Mouse (Mus musculus): ENCODE measurements around the gene Ampd2. TPM values are rescaled to one million over a fixed set of nuclear protein-coding genes. Genes with fewer than 3 reads are reported as not detected.

The Ampd2 gene
- total RNA-seq (2015; ENCODE audit: low replicate concordance): 9.2 and 10.5 TPM in 2 replicates
- 1.0 and 10.1 TPM in 2 replicates for total RNA-seq (2017; ENCODE audit: low replicate concordance)

DNA sequence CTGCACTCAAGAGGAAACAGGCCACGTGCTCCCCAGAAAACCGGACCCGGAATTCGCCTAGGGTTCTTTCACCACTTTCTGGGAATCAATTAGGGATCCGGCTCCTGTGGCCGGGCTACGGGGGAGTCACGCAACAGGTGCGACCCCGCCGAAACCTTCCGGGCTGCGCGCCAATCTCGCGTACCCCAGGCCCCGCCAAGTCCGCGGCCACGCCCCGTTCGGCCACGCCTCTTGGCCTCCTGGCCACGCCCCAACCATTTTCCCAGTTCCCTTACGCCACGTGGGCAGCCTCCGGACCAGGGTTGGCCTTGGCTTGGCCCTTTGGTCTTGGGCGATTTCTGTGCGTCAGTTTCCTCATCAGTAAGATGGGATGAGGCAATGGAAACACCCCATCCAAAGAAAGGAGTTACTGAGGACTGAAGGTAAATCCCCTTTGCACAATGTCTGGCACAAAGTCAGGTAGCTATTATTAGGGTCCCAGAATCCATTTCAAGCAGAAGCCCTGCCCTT lies at the start of gene Ampd2:
Gene Ampd2 (minus strand): TSS at position 182 of the 510 bp plus-strand sequence.
- peak; percentile 55; the same call in 1 of the 2 replicates for ATAC-seq (replicated peaks; ENCODE audit: low FRiP score, poor library complexity, severe bottlenecking)

DNA sequence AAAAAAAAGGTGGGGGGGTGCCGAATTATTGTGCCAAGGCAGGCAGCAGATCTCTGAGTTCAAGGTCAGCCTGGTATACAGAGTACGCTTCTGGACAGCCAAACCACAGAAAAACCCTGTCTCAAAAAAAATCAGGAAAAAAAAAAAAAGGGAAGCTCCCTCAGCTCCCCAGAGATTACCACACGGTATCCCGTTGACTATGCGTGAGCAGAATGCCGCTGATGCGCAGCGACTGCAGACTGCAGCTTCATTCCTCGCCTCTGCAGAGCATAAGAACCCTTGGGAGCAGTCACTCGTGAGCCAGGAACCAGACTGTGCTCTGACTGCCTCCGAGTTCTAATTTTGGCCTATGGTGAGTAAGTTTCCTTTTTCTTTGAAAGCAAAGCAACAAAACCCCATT lies 48.2 kb upstream of the Ampd2 start:
- no peak for ATAC-seq (replicated peaks; ENCODE audit: low FRiP score, poor library complexity, severe bottlenecking)

DNA sequence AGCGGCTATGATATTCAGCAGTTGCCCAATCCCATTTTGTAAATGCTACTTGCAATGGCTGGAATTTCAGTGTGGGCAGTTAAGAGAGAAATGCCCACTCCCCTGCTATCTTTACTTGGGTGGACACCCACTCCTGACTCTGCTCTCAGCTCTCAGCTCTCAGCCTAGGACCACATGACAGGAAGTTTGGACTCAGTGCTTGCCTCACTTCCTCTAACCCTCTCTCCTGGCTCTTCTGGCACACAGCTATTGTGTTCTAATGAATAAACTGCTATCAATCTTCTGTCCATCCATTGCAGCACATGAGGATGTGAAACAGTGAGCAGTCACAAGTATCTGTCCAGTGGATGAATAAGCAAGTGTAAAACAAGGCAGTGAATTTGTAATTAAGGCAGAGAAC lies 46.0 kb upstream of the Ampd2 start:
- no peak for ATAC-seq (replicated peaks; ENCODE audit: low FRiP score, poor library complexity, severe bottlenecking)

DNA sequence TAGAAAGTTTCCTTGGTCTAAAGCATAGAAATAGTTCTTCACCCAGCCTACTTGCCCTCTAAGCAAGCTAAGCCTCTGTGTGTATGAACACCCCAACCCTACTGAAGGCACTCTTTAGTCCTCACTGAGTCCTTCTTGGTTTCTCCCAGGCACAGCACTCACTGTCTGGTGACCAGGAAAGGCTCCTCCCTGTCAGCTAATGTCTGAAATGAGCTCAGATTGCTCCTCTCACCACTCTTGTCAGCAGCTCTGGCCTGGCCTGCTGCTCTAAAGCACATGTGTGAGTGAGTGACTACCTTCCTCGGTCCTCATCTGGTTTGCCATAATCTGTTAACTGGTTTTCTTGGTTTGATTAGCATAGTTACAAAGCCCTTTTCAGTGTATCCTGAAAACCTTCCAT lies 45.4 kb upstream of the Ampd2 start:
- ATAC-seq (replicated peaks; ENCODE audit: low FRiP score, poor library complexity, severe bottlenecking): no peak

DNA sequence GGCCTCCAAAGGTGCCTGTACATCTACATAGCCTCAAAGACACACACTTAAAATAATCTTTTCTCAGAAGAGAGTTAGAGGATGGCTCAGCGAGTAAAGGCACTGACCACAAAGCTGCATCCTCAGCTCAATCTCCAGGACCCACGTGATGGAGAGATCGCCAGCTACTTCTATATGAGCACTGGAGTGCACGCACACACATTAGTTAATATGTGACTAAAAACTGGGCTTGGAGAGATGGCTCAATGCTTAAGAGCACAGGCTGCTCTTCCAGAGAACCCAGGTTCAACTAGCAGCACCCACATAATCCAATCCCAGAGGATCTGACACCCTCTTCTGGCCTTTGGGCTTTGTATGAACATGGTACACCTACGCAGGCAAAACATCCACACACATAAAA lies 44.8 kb upstream of the Ampd2 start:
- ATAC-seq (replicated peaks; ENCODE audit: low FRiP score, poor library complexity, severe bottlenecking): no peak

DNA sequence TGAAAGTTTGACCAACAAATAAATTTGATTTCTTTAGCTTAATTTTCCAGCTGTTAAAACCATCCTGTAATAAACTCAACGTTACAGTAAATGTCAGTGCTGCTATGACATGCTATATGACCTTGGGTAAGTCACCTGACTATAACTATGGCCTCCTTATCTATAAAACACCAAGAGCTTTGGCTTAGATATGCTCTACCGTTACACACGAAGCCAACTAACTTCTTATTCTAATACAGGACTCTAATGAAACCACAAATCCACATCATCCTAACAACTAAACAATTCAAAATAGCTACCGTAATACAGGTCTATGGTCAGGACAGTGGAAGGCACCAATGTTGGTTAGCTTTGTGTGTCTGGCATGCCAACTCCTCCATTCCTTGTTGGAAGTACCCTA lies 43.4 kb upstream of the Ampd2 start:
- ATAC-seq (replicated peaks; ENCODE audit: low FRiP score, poor library complexity, severe bottlenecking): 0 out of 2 replicates have a peak, but pooled peaks have one; percentile 62

DNA sequence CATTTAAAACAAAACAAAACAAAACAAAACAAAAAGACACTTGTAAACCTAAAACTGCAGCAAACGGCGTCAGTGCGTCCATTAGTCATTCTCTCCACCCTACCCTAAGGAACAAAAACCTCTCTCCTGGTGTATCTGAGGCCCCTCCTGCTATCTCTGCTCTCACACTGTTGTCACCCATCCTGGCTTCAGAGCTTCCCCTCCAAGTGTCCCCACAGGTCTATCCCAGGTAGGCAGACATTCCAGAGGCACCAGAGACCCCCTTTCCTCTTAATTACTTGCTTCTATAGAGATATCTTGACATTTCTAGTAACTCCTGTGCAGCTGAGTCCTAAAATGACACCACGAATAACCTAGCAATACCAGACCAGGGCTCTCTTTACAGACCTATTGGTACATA lies 42.9 kb upstream of the Ampd2 start:
- ATAC-seq (replicated peaks; ENCODE audit: low FRiP score, poor library complexity, severe bottlenecking): no peak

DNA sequence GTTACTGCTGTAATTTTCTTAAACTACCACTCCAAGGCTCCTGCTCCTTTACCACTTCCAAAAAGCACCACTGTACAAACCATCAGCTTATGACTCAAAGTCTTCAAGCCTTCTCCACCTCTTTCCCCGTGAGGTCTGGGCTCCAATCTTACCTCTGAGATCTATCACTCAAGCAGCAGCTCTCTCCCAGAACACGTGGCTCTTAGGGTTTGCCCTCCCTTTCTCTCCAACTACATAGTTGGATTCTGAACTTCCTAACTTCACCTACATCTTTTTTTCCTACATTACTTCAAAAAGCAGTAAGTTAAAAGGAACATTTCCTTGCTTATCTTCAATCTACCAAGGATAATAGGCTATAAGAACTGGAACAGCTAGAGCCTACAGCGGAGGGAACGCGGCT lies 42.1 kb upstream of the Ampd2 start:
- ATAC-seq (replicated peaks; ENCODE audit: low FRiP score, poor library complexity, severe bottlenecking): no peak

DNA sequence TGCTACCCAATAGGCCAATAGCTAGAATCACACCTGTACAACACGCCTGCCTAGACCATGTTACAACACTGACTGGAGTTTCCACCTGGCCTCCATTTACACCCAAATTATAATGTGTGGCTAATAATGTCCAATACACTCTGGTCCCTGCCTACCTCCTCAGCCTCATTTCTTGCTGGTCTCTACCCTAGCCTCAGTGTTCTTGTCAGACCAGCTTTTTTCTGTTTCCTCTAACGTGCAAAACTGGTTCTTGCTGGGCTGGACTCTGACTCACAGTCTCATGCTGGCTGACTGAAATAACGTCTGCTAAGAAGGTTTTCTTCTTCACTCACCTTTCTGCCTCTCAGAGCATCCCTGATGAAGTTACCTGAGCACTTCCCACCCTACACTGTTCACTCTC lies 39.9 kb upstream of the Ampd2 start:
- no peak for ATAC-seq (replicated peaks; ENCODE audit: low FRiP score, poor library complexity, severe bottlenecking)

DNA sequence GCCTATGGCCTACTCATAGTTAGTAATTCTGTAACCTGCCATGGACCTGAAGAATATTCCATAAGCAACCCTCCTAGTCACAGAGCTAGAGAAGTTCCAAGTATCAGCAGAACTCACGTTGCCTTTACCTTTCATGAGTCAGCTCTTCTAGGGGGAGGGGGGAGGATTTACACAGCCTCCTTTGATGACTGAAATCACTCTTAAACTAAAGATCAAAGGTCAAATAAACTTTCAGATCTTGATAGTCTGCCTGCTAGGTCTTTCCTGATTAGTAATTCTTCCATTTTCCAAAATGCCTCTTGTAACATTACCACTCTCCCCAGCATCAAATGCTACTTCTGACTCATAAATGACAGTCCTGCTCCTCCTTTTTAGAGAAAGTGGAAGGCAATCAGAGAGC lies 37.7 kb upstream of the Ampd2 start:
- no peak for ATAC-seq (replicated peaks; ENCODE audit: low FRiP score, poor library complexity, severe bottlenecking)

DNA sequence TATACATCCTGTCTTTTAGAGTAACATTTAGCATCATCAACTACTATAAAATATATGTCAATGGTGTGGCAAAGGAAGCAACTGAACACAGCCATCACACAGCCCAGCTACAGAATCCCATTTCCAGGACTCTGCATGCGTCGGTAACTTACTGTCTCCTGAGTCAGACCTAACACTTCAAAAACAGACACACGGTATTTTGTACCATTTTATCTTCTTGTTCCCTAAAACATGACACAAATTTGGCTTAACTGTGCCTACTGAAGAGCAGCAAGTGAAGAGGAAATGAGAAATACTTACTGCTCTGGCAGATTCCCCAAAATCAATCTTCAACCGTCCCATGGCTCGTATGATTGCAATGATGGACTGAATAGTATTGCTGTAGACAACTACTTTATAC lies 36.8 kb upstream of the Ampd2 start:
- no peak for ATAC-seq (replicated peaks; ENCODE audit: low FRiP score, poor library complexity, severe bottlenecking)

DNA sequence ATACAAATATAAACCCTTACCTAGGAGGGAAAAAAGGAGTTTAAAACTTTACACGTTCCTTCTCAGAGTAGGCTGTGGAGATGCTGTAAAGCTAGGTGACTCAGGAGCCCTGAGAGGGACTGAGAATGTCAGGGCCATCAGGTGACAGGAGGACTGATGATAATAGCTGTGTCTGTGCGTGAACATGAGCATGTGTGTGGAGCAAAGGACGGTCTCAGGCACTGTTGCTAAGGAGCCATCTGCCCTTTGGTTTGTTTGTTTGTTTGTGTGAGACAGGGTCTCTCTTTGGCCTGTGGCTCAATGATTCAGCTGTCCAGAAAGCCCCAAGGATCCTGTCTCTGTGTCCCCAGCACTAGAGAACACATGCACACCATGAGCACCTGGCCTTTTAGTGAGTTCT lies 34.6 kb upstream of the Ampd2 start:
- no peak for ATAC-seq (replicated peaks; ENCODE audit: low FRiP score, poor library complexity, severe bottlenecking)

DNA sequence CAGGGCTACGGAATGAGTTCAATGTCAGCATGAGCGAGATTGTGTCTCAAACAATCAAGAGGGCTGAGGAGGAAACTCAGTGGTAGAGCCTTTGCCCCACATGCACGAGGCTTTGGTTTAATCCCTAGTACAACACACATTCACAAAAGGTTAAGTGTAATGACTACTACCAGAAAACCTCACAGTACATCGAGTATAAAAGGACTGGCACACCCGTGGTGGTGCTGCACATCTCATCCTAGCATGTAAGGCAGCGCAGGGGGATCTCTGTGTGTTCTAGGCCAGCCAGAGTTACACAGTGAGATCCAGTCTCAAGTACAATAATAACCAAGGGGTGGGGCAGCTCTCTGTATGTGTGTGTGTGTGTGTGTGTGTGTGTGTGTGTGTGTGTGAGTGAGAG lies 31.0 kb upstream of the Ampd2 start:
- ATAC-seq (replicated peaks; ENCODE audit: low FRiP score, poor library complexity, severe bottlenecking): no peak

DNA sequence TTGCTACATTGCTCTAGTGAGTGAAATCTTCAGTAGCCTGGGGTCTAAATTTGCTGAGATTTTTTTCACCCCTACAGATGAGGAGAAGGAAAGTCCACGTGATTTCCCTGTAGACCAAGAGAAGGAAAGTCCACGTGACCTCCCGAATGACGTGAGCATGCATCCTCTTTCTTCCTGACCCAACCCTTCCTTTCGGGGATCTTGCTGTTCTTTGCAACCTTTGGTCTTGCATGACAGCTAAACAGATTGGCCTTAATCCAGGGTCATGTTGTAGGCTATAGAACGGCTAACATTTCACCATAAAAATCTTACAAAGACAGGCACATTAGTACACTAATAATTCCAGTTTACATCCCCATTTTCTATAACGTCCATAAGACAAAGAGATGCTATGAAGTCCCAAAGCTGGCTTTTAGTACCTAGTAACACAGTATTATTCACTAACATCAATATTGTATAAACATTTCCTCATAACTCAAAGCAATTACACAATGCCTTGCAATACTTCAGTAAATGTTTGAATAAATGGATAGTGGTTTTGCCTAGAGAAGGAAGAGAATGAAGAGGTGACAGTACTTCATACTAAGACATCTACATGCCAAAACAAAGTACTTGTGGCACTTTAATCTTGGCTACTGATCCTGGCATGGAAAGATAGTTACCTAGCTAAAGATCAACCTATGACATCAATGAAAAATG lies 27.3 kb upstream of the Ampd2 start:
- ATAC-seq (replicated peaks; ENCODE audit: low FRiP score, poor library complexity, severe bottlenecking): no peak

DNA sequence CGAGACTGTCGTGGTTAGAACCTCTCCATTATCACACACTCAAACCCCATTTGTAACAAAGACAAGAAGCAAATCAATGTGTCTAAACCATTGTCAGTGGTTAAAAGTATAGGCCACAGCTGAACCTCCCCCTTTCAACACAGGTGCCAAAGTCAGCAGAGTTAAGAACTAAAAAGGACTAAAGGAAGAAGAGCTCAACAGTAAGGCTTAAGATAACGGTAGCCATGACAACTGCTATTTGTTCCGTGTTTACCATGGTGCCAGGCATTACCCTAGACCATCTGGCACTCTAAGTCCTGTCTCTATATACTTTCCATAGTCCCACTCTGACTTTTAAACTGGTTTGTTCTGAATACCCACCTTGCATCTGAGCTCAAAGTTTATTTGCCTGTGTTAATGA lies 26.2 kb upstream of the Ampd2 start:
- ATAC-seq (replicated peaks; ENCODE audit: low FRiP score, poor library complexity, severe bottlenecking): no peak

DNA sequence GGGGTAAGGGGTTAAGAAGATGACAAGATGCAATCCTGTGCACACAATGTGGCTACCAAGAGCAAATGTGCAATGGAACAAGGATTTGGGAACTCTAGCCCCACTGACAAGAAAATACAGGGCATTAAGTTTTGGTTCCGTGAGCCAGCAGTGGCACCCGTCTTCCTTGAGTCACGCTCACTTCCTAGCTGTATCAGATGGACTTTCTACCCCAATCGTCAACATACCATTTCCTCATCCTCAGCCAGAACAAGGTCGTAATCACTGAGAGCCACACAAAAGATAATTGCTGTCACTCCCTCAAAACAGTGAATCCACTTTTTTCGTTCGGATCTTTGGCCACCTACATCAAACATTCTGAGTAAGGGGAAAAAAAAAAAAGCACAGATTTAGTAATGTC lies 25.8 kb upstream of the Ampd2 start:
- ATAC-seq (replicated peaks; ENCODE audit: low FRiP score, poor library complexity, severe bottlenecking): no peak

DNA sequence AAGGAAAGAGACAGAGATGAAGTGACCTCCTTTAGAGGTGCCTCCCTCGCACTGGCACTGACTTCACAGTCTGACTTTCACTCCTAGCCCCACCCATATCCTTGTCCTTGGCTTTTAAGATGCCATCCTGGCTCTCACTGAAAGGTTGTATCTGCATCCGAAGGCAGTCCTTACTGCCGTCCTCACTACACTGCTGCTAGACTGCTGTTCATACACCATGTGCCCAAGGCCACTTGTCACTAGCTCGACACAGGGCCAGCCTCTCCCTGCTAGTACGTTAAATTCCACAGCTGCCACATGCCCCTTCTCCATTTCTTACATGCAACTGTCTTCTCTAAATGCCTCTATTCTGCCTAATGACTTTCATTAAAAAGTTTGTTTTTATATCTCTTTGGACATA lies 24.9 kb upstream of the Ampd2 start:
- no peak for ATAC-seq (replicated peaks; ENCODE audit: low FRiP score, poor library complexity, severe bottlenecking)

DNA sequence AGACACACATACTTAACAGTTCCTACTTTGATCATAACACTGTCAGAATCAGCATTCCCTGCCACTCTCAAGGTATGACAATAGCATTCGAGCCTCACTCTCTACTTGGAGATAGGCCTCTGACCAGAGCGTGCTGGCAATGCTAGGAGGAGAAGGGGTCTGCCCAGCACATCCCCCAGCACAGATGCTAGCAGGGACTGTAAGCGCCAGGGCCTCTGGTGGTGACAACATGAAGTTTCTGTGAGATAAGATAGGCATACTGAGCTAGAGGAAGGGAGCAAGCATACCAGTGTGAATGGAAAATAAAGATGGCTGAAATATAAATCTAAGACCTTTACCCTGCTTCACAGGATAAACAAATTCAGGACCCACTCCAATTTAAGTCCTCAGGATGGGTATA lies 18.8 kb upstream of the Ampd2 start:
- ATAC-seq (replicated peaks; ENCODE audit: low FRiP score, poor library complexity, severe bottlenecking): no peak

DNA sequence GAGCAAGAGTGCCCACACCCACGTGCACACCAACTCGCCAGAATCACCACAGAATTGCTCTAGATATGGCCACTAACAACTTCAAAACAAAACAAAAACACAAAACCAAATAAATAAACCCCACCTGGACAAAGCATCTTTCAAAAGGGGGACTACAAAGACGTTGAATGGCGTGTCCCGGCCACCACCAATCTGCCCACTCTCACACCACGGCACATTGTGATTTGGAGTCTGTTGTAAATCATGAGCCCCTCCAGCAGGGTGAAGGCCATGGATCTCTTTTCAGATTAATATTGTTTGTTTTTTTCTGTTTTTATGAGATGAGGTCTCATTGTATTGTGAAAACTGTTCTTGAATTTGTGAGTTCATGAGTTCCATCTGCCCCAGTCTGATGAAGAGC lies 15.6 kb upstream of the Ampd2 start:
- ATAC-seq (replicated peaks; ENCODE audit: low FRiP score, poor library complexity, severe bottlenecking): no peak

DNA sequence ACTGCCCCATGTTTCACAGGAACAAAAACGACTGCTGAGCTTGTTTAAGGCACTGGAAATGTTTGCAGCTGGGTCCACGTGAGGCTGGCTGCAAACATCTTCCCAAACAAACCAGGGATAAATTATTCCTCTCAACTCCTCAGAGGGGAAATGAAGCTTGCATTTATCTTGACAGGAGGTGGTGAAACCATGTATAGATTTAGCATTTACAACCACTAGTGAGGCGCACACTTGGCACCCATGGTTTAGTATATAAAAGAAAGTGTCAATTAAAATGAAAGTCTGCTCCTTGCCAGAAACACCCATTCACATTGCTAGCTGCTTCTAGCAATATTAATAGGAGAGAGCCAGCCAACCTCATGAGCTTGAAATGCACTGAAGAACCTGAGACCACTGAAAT lies 15.1 kb upstream of the Ampd2 start:
- no peak for ATAC-seq (replicated peaks; ENCODE audit: low FRiP score, poor library complexity, severe bottlenecking)

DNA sequence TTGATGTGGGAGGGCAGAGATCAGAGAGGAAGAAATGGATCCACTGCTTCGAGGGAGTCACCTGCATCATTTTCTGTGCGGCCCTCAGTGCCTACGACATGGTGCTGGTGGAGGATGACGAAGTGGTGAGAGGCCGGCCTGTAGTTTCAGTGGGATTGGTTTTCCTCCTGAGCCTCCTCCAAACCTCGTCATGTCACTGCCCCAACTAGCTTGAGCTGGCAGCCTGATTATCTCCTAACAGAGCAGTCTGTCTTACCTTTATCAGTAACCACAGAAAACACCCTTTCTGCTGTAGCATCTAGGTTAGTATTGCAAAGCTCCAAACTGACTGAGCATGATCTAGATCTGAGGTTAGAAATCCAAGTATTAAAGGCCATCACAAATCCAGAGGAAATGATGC lies 11.9 kb upstream of the Ampd2 start:
- ATAC-seq (replicated peaks; ENCODE audit: low FRiP score, poor library complexity, severe bottlenecking): peak; percentile 46; the same call in 1 of the 2 replicates

DNA sequence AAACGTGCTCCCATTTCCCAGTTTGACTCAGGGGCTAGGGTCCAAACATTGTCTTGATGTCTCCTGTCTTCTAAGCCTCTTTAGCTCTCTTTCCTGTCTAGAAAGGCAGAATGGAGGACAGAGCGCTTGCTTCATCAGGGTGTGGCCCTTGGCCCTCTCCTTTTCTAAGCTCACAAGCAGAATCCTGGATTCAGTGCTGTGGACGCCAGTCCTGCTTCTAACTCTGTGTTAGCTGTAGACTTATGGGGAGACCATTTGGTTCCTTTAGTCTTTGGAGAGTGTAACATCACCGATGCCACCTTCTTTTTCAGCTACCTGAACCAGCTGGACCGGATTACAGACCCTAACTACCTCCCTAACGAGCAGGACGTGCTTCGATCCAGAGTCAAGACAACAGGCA lies 11.2 kb upstream of the Ampd2 start:
- peak; percentile 37; the same call in 1 of the 2 replicates for ATAC-seq (replicated peaks; ENCODE audit: low FRiP score, poor library complexity, severe bottlenecking)
